Mouse (Mus musculus): ENCODE measurements around the gene Rab13. TPM values are rescaled to one million over a fixed set of nuclear protein-coding genes. Genes with fewer than 3 reads are reported as not detected.
"Not testable (repeated sequence)": the region's sequence is repeated elsewhere in the genome, so short reads cannot be mapped to it uniquely, and the experiment has no call there.

Gene Rab13
- polyA plus RNA-seq, 1 experiment from 2014 or later, result 16.4 TPM

GRCm38 (mm10) chr3:90242984-90243775 is 29.7 kb downstream of the Rab13 start, which contains the start of gene Creb3l4:
Gene Creb3l4 (minus strand): TSS chr3:90243512.
- ATAC-seq (ENCODE audit: low FRiP score) (peak; percentile 79), DNase-seq (ENCODE audit: low spot score, missing footprints) (peak; percentile 96)
- Histone ChIP-seq H3K4me2 (peak within 1 kb of the TSS; percentile 55), H3K4me3 (ENCODE audit: low read depth, low read length) (peak within 1 kb of the TSS; percentile 25), H3K4me1 (ENCODE audit: control insufficient read depth, insufficient read depth, low read length) (peaks cover 10% of the 10 kb centered on the region), H3K9me3 (ENCODE audit: control insufficient read depth, low read length) (no peaks in the 10 kb centered on the region), H3K27ac (ENCODE audit: low read depth, low read length) (no peak within 1 kb of the TSS), H3K27me3 (ENCODE audit: control insufficient read depth, insufficient read depth, low read length) (no peaks in the 10 kb centered on the region), H3K36me3 (ENCODE audit: control insufficient read depth, insufficient read depth, low read length) (no peaks in the 10 kb centered on the region), H3K9ac (ENCODE audit: low read length) (peak within 1 kb of the TSS; percentile 59)
- under 1% methylated on average over 19 of the region's 19 CpGs for WGBS

- Histone ChIP-seq H3K36me3 (ENCODE audit: control insufficient read depth, insufficient read depth, low read length) (no peaks in the 10 kb centered on the region), H3K9me3 (ENCODE audit: control insufficient read depth, low read length) (no peaks in the 10 kb centered on the region), H3K27ac (ENCODE audit: low read depth, low read length) (no peak overlapping the region), H3K27me3 (ENCODE audit: control insufficient read depth, insufficient read depth, low read length) (no peaks in the 10 kb centered on the region), H3K4me2 (no peak overlapping the region), H3K4me3 (ENCODE audit: low read depth, low read length) (no peak overlapping the region), H3K9ac (ENCODE audit: low read length) (no peak overlapping the region), H3K4me1 (ENCODE audit: control insufficient read depth, insufficient read depth, low read length) (peaks cover 17% of the 10 kb centered on the region)
- ATAC-seq (ENCODE audit: low FRiP score) (no peak), DNase-seq (ENCODE audit: low spot score, missing footprints) (peak; percentile 17)
- WGBS, result 86% methylated on average over 2 of the region's 2 CpGs
Observed at GRCm38 (mm10) chr3:90245406-90245805, 31.9 kb downstream of the Rab13 start.

GRCm38 (mm10) chr3:90247630-90247959 is 34.1 kb downstream of the Rab13 start:
- Histone ChIP-seq H3K9me3 (ENCODE audit: control insufficient read depth, low read length) (no peaks in the 10 kb centered on the region), H3K27ac (ENCODE audit: low read depth, low read length) (peak overlapping the region; percentile 85), H3K4me2 (peak overlapping the region; percentile 91), H3K36me3 (ENCODE audit: control insufficient read depth, insufficient read depth, low read length) (peaks cover 8% of the 10 kb centered on the region), H3K4me3 (ENCODE audit: low read depth, low read length) (peak overlapping the region; percentile 56), H3K4me1 (ENCODE audit: control insufficient read depth, insufficient read depth, low read length) (peaks cover 17% of the 10 kb centered on the region), H3K27me3 (ENCODE audit: control insufficient read depth, insufficient read depth, low read length) (no peaks in the 10 kb centered on the region), H3K9ac (ENCODE audit: low read length) (peak overlapping the region; percentile 71)
- no peak for DNase-seq (ENCODE audit: low spot score, missing footprints)
- ATAC-seq (ENCODE audit: low FRiP score), result peak; percentile 15; the same call in 1 of the 2 replicates
- WGBS, result 0% methylated on average over 3 of the region's 3 CpGs

GRCm38 (mm10) chr3:90247960-90248745 is 34.7 kb downstream of the Rab13 start, which contains the start of gene Slc39a1:
Gene Slc39a1 (plus strand): TSS chr3:90248172.
- H3K27me3 ChIP-seq (ENCODE audit: control insufficient read depth, insufficient read depth, low read length), result no peaks in the 10 kb centered on the region
- peak within 1 kb of the TSS; percentile 85 for H3K27ac ChIP-seq (ENCODE audit: low read depth, low read length)
- DNase-seq (ENCODE audit: low spot score, missing footprints) (peak; percentile 97), ATAC-seq (ENCODE audit: low FRiP score) (peak; percentile 97)
- H3K4me1 ChIP-seq (ENCODE audit: control insufficient read depth, insufficient read depth, low read length), result peaks cover 13% of the 10 kb centered on the region
- no peaks in the 10 kb centered on the region for H3K9me3 ChIP-seq (ENCODE audit: control insufficient read depth, low read length)
- H3K9ac ChIP-seq (ENCODE audit: low read length), result peak within 1 kb of the TSS; percentile 71
- H3K4me3 ChIP-seq (ENCODE audit: low read depth, low read length), result peak within 1 kb of the TSS; percentile 56
- H3K4me2 ChIP-seq, result peak within 1 kb of the TSS; percentile 91
- WGBS, result under 1% methylated on average over 43 of the region's 44 CpGs
- peaks cover 8% of the 10 kb centered on the region for H3K36me3 ChIP-seq (ENCODE audit: control insufficient read depth, insufficient read depth, low read length)

- 9% methylated on average over 10 of the region's 10 CpGs for WGBS
Observed at GRCm38 (mm10) chr3:90248746-90249100, 35.2 kb downstream of the Rab13 start.

GRCm38 (mm10) chr3:90250791-90251190 is 37.3 kb downstream of the Rab13 start:
- peaks cover 8% of the 10 kb centered on the region for H3K36me3 ChIP-seq (ENCODE audit: control insufficient read depth, insufficient read depth, low read length)
- no peak overlapping the region for H3K4me3 ChIP-seq (ENCODE audit: low read depth, low read length)
- H3K27me3 ChIP-seq (ENCODE audit: control insufficient read depth, insufficient read depth, low read length), result no peaks in the 10 kb centered on the region
- H3K4me1 ChIP-seq (ENCODE audit: control insufficient read depth, insufficient read depth, low read length), result peaks cover 18% of the 10 kb centered on the region
- H3K4me2 ChIP-seq, result no peak overlapping the region
- DNase-seq (ENCODE audit: low spot score, missing footprints), result peak; percentile 45
- ATAC-seq (ENCODE audit: low FRiP score), result no peak
- 89% methylated on average over 6 of the region's 6 CpGs for WGBS
- H3K27ac ChIP-seq (ENCODE audit: low read depth, low read length), result no peak overlapping the region
- no peak overlapping the region for H3K9ac ChIP-seq (ENCODE audit: low read length)
- H3K9me3 ChIP-seq (ENCODE audit: control insufficient read depth, low read length), result no peaks in the 10 kb centered on the region

More at GRCm38 (mm10) chr3:90248746-90249100, 35.2 kb downstream of the Rab13 start:
- H3K9me3 ChIP-seq (ENCODE audit: control insufficient read depth, low read length), result no peaks in the 10 kb centered on the region
- no peak overlapping the region; the same call in 1 of the 2 replicates for H3K27ac ChIP-seq (ENCODE audit: low read depth, low read length)
- peak overlapping the region; percentile 91 for H3K4me2 ChIP-seq
- peaks cover 8% of the 10 kb centered on the region for H3K36me3 ChIP-seq (ENCODE audit: control insufficient read depth, insufficient read depth, low read length)
- H3K4me1 ChIP-seq (ENCODE audit: control insufficient read depth, insufficient read depth, low read length), result peaks cover 11% of the 10 kb centered on the region
- DNase-seq (ENCODE audit: low spot score, missing footprints) (no peak), ATAC-seq (ENCODE audit: low FRiP score) (no peak)
- H3K27me3 ChIP-seq (ENCODE audit: control insufficient read depth, insufficient read depth, low read length), result no peaks in the 10 kb centered on the region
- peak overlapping the region; percentile 56 for H3K4me3 ChIP-seq (ENCODE audit: low read depth, low read length)
- peak overlapping the region; percentile 71 for H3K9ac ChIP-seq (ENCODE audit: low read length)

GRCm38 (mm10) chr3:90251731-90252226 is 38.3 kb downstream of the Rab13 start:
- H3K9me3 ChIP-seq (ENCODE audit: control insufficient read depth, low read length); ATAC-seq (ENCODE audit: low FRiP score); H3K4me2 ChIP-seq; H3K4me3 ChIP-seq (ENCODE audit: low read depth, low read length); H3K27me3 ChIP-seq (ENCODE audit: control insufficient read depth, insufficient read depth, low read length); H3K9ac ChIP-seq (ENCODE audit: low read length); H3K27ac ChIP-seq (ENCODE audit: low read depth, low read length); DNase-seq (ENCODE audit: low spot score, missing footprints); H3K36me3 ChIP-seq (ENCODE audit: control insufficient read depth, insufficient read depth, low read length): not testable (repeated sequence)
- peaks cover 18% of the 10 kb centered on the region for H3K4me1 ChIP-seq (ENCODE audit: control insufficient read depth, insufficient read depth, low read length)
- WGBS, result 95% methylated on average over 8 of the region's 12 CpGs

- 89% methylated on average over 2 of the region's 2 CpGs for WGBS
- H3K36me3 ChIP-seq (ENCODE audit: control insufficient read depth, insufficient read depth, low read length), result peaks cover 11% of the 10 kb centered on the region
- DNase-seq (ENCODE audit: low spot score, missing footprints), result not testable (repeated sequence)
Observed at GRCm38 (mm10) chr3:90252659-90253058, 39.2 kb downstream of the Rab13 start.

GRCm38 (mm10) chr3:90253174-90253573 is 39.7 kb downstream of the Rab13 start:
- not testable (repeated sequence) for H3K4me3 ChIP-seq (ENCODE audit: low read depth, low read length); H3K27ac ChIP-seq (ENCODE audit: low read depth, low read length); DNase-seq (ENCODE audit: low spot score, missing footprints); H3K9me3 ChIP-seq (ENCODE audit: control insufficient read depth, low read length); H3K27me3 ChIP-seq (ENCODE audit: control insufficient read depth, insufficient read depth, low read length); ATAC-seq (ENCODE audit: low FRiP score); H3K9ac ChIP-seq (ENCODE audit: low read length); H3K4me2 ChIP-seq
- WGBS, result 100% methylated on average over 1 of the region's 1 CpGs
- Histone ChIP-seq H3K36me3 (ENCODE audit: control insufficient read depth, insufficient read depth, low read length) (peaks cover 12% of the 10 kb centered on the region), H3K4me1 (ENCODE audit: control insufficient read depth, insufficient read depth, low read length) (peaks cover 14% of the 10 kb centered on the region)

More at GRCm38 (mm10) chr3:90252659-90253058, 39.2 kb downstream of the Rab13 start:
- not testable (repeated sequence) for H3K9me3 ChIP-seq (ENCODE audit: control insufficient read depth, low read length); H3K27ac ChIP-seq (ENCODE audit: low read depth, low read length); H3K27me3 ChIP-seq (ENCODE audit: control insufficient read depth, insufficient read depth, low read length); H3K4me2 ChIP-seq; H3K4me3 ChIP-seq (ENCODE audit: low read depth, low read length); ATAC-seq (ENCODE audit: low FRiP score); H3K9ac ChIP-seq (ENCODE audit: low read length)
- peaks cover 15% of the 10 kb centered on the region for H3K4me1 ChIP-seq (ENCODE audit: control insufficient read depth, insufficient read depth, low read length)

Data from midbrain, embryonic 11.5 days (tissue).